Mouse (Mus musculus) olfactory bulb, adult 2 months (tissue): ENCODE measurements around the gene Trex2. TPM values are rescaled to one million over a fixed set of nuclear protein-coding genes. Genes with fewer than 3 reads are reported as not detected.
"Not testable (repeated sequence)": the region's sequence is repeated elsewhere in the genome, so short reads cannot be mapped to it uniquely, and the experiment has no call there.

Source experiments
- H3K27ac ChIP-seq: fragments of 200-500 bp; 2 replicates; pipeline ENCODE4 v1.5.1; 2012; ENCODE audit warnings: low read depth, low read length; ENCODE audit not compliant: insufficient read depth
- H3K4me1 ChIP-seq: fragments of 200-500 bp; 2 replicates; pipeline ENCODE4 v1.6.1; 2012; ENCODE audit warnings: low read length; ENCODE audit not compliant: control insufficient read depth, insufficient read depth
- H3K4me3 ChIP-seq: fragments of 200-500 bp; 2 replicates; pipeline ENCODE4 v1.5.1; 2012; ENCODE audit warnings: mild to moderate bottlenecking, low read depth, low read length, moderate library complexity; ENCODE audit not compliant: insufficient read depth
- CTCF ChIP-seq: fragments of 200-500 bp; IDR thresholded peaks from 2 replicates; pipeline ENCODE4 v1.5.1; 2012; ENCODE audit warnings: low read depth, mild to moderate bottlenecking, low read length, moderate library complexity; ENCODE audit not compliant: insufficient read depth
- POLR2A ChIP-seq: fragments of 200-500 bp; IDR thresholded peaks from 2 replicates; pipeline ENCODE4 v1.6.1; 2012; ENCODE audit warnings: mild to moderate bottlenecking, low read depth, low read length, moderate library complexity; ENCODE audit not compliant: insufficient read depth
- WGBS: fragments of 180-500 bp; shearing (Covaris S2); methylation state at CpG from one replicate; pipeline ENCODE4 v1.1.7; 2018; 5-methylcytosine and 5-hydroxymethylcytosine counted together
- polyA plus RNA-seq: library from polyadenylated mRNA; stranded (reverse); fragments of >200 nt; gene quantifications from 2 replicates; pipeline ENCODE4 v1.2.4, GENCODE M21; 2012; ENCODE audit warnings: low replicate concordance; ENCODE audit not compliant: missing spikeins, insufficient read depth, insufficient read length

Trex2 gene
- polyA plus RNA-seq, 1 experiment, result not detected

DNA sequence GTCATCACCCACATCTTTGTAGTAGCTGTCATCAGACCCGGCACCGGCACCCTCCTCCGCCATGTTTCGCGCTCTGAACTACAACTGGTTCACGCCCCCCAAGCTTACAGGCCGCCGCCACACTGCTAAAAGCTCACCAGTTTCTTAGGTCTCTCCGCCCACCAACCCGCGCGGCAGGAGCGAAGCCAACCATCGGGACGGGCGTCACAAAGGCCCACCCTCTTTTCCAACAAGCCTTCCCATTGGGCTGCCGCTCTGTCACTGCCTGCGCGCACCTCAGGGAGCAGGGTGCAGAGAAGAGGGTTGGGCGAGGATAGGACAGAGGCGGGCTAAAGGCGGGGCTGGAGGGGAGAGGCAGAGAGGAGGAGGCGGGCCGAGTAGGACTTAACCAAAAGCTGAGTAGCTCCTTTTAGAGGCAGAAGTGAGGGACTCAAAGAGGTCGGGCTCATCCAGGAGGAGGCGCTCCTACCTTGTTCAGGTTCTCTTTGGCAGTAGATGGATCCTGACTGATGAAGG, 23.8 kb upstream of the Trex2 start, which contains the start of gene Haus7:
Gene Haus7, minus strand, starts transcription at position 168 of the 516 bp plus-strand sequence.
- WGBS, result 19% methylated on average over 26 of the region's 26 CpGs
- TF ChIP-seq CTCF (no peak), POLR2A (no peak)
- no peak within 1 kb of the TSS for H3K27ac ChIP-seq

DNA sequence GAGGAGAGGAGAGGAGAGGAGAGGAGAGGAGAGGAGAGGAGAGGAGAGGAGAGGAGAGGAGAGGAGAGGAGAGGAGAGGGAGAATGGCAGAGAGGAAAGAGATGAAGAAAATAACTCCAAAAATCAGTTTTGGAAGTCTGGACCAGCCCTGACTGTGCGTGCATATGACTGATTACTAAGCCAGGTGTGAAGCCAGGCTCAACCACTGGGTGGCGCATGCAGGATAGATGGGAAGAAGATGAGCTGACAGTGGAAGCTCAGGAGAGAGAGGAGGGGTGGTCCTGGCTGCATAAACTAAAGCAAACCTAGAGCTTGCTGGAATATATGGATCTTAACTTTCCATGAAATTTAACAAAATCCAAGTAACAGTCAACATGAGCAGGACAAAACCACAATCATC, 16.8 kb upstream of the Trex2 start:
- no peak overlapping the region for H3K27ac ChIP-seq
- WGBS, result 29% methylated on average over 2 of the region's 2 CpGs
- TF ChIP-seq POLR2A, result no peak
- no peak for TF ChIP-seq CTCF
- no peak overlapping the region for H3K4me3 ChIP-seq
- no peaks in the 10 kb centered on the region for H3K4me1 ChIP-seq

More for the DNA sequence above, 23.8 kb upstream of the Trex2 start, which contains the start of gene Haus7:
- peaks cover 4% of the 10 kb centered on the region; the same call in 1 of the 2 replicates for H3K4me1 ChIP-seq
- H3K4me3 ChIP-seq, result peak within 1 kb of the TSS; percentile 67

DNA sequence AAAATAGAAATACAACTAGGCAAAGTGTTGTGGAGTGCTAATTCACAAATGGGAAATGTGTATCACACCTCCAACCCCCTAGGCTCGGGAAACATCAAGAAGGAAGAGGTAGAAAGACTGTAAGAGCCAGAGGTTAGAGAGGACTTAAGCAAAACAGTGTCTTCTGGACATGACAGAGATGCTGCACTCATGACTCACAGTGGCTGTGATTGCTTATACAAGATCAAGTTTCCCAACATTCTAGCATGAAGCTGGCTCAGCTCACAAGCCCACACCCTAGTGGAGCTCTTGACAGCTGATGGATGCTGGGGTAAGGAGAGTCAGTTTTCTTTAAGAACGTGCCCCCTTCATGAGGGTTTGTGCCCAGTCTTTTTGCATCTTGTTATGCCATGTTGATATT, 6.3 kb upstream of the Trex2 start:
- H3K4me3 ChIP-seq, result no peak overlapping the region
- H3K4me1 ChIP-seq, result no peaks in the 10 kb centered on the region
- 80% methylated on average over 2 of the region's 2 CpGs for WGBS
- TF ChIP-seq CTCF (no peak), POLR2A (no peak)
- no peak overlapping the region for H3K27ac ChIP-seq

DNA sequence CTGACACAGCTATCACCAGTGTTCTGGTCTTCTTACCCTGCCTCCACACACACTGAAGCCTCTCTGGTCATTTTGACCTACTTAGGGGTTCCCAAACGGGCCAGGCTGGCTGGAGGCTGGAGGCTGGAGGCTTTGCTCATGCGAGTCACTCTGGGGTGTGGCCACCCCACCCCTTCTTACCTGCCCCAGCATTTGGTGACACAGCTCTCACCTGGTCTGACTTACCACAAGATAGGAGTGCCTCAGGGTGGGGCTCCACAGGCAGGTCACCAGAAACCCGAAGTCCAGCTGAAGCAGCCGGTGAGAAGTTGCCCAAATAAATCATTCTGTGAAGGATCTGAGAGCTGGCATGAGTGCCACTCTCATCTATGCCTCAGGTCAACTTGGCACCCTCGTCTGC, 2.3 kb downstream of the Trex2 start:
- H3K4me1 ChIP-seq, result no peaks in the 10 kb centered on the region
- TF ChIP-seq POLR2A, result no peak
- WGBS, result 68% methylated on average over 5 of the region's 5 CpGs
- H3K27ac ChIP-seq, result no peak overlapping the region
- no peak overlapping the region for H3K4me3 ChIP-seq

DNA sequence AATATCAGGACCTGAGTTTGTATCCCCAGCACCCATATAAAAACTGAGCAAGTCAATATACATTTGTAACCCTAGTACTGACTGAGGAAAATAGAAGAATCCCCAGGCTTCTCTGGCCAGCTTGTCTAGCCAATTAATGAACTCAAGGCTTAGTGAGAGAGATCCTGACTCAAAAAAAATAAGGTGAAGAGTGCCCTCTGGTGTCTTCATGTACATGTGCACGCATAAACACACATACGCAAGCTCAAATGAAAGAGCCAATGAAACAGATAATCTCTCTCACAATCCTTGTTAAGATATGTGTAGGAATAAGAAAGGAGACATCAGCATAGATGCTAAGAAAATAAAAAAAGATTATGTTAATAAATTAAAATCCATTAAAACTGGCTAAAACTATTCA, 5.1 kb downstream of the Trex2 start:
- Histone ChIP-seq H3K27ac (no peak overlapping the region), H3K4me3 (no peak overlapping the region), H3K4me1 (no peaks in the 10 kb centered on the region)
- TF ChIP-seq POLR2A, result no peak
- TF ChIP-seq CTCF, result no peak
- WGBS, result 83% methylated on average over 2 of the region's 2 CpGs

DNA sequence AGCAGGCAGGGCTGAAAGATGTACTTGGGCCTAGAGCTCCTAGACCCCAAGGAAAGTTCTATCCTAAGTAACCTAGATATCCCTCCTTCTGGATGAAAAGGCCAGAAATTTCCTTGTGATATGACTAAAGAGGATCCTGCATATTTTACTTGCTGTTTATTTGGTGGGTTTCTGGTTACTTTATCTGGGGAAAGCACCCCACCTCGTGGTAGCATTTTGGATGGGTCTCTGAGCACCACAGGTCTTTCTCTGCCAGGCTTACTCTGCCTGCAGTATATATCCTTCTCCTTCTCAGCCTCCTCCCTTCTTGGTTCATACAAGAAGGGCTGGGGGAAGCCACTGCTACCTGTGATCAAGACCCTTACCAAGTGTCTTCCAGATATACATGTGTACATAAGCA, 22.4 kb downstream of the Trex2 start:
- Histone ChIP-seq H3K4me1 (peaks cover 4% of the 10 kb centered on the region; the same call in 1 of the 2 replicates), H3K27ac (no peak overlapping the region), H3K4me3 (no peak overlapping the region)
- no peak for TF ChIP-seq CTCF
- TF ChIP-seq POLR2A, result no peak
- 38% methylated on average over 1 of the region's 1 CpGs for WGBS

DNA sequence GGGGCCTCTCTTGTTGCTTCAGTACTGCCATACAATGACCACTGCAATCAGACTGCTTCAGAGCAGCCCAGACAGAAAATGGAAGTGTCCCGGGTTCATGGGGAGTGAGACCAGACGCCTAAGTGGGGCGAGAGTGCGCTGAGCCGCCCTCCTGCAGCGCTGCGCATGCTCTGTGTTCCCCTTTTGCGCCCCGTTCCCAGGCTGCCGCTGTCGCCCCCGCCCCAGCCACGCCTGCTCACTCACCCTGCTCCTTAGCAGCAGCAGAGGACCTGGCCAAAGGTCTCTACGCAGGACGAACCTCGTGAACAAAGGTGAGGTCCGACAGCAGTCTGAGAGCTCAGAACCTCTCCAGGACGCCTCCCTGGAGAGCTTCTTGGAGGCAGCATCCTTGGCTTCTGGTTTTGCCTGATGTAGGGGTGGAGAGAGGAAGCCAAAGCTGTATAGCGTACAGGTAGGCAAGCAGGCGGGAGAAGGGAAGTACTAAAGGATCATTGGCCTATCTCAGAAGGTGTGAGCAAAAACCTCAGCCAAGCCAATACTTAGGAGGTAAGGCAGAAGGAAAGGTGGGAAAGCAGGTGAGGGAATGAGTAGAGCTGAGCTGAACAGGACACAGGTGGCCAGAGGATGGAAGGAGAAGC, 24.1 kb downstream of the Trex2 start, which contains the start of gene Zfp92:
Gene Zfp92, plus strand, starts transcription at position 217 of the 638 bp plus-strand sequence.
- no peak within 1 kb of the TSS for H3K27ac ChIP-seq
- TF ChIP-seq CTCF (no peak), POLR2A (no peak)

DNA sequence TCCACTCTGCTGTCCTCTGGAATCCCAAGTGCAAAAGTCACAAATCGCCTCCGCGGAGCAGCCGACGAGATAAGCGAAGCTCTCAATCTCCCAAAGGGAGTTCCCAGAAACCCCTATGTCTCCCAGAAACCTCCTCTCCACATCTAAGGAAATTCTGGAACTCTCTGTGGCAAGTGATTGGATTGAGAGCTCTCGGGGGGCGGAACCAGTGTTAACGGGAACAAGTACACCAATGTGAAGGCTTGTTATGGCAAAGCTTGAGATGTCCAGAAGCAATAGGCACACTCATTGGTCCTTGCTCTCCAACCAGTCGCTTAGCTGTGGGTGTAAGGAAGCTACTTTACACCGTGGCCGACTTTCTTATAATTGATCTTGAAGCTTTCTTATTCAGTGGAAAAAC, 33.5 kb downstream of the Trex2 start:
- Histone ChIP-seq H3K27ac (no peak overlapping the region), H3K4me1 (no peaks in the 10 kb centered on the region), H3K4me3 (no peak overlapping the region)
- TF ChIP-seq CTCF (no peak), POLR2A (no peak)
- 97% methylated on average over 12 of the region's 12 CpGs for WGBS

More for the DNA sequence above, 24.1 kb downstream of the Trex2 start, which contains the start of gene Zfp92:
- Histone ChIP-seq H3K4me1 (peaks cover 4% of the 10 kb centered on the region; the same call in 1 of the 2 replicates), H3K4me3 (peak within 1 kb of the TSS; percentile 58)
- WGBS, result 18% methylated on average over 19 of the region's 20 CpGs

DNA sequence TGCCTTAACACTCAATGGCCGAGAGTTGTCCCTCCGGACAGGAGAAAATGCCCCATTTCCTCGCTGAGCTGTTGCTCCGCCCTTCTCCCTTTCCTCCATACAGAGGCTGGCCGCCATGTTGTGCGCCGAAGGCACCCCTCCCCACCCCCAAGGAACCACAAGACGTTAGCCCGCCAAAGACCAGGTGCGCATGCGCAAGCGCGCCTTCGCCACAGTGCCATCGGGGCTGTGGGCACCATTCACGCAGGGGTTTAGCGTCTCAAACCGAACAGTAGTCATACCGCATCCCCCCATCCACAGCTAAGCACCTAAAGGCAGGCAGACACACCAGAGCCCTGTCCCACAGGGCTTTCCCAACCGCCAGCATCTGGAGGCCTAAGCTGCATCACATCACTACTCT, 34.2 kb downstream of the Trex2 start:
- 92% methylated on average over 19 of the region's 20 CpGs for WGBS
- Histone ChIP-seq H3K4me3 (no peak overlapping the region), H3K4me1 (no peaks in the 10 kb centered on the region), H3K27ac (no peak overlapping the region)
- TF ChIP-seq CTCF, result no peak
- no peak for TF ChIP-seq POLR2A

DNA sequence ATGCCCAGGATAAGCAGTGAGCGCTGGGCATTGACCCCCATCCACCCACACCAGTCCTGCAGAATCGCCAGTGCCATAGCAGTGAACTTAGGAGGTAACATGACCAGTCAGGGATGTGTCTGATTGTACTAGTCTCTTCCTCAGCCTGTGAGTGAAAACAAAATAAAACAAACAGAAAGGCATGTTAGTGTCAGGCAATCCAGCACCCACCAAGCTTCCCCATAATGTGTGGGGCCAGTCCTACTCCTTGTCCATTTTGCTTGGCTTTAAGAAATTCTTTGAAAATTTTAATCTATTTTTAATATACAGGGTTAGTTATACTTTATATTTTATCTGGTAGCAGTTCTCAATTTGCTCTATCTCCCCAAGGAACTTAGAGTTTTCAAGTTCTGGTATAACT, 36.5 kb downstream of the Trex2 start, which contains the start of gene Gm18336:
Gene Gm18336, minus strand, starts transcription at position 101 of the 400 bp plus-strand sequence.
- not testable (repeated sequence) for H3K27ac ChIP-seq, H3K4me1 ChIP-seq, H3K4me3 ChIP-seq
- 87% methylated on average over 2 of the region's 2 CpGs for WGBS
